Mouse (Mus musculus): ENCODE results near the gene Hcfc1r1. TPM values are rescaled to one million over a fixed set of nuclear protein-coding genes. Genes with fewer than 3 reads are reported as not detected.
A peak's percentile ranks its signal among the peaks of the same experiment; 100 is the strongest.

Gene Hcfc1r1
- polyA plus RNA-seq, 1 experiment from 2014 or later: 183 TPM

DNA sequence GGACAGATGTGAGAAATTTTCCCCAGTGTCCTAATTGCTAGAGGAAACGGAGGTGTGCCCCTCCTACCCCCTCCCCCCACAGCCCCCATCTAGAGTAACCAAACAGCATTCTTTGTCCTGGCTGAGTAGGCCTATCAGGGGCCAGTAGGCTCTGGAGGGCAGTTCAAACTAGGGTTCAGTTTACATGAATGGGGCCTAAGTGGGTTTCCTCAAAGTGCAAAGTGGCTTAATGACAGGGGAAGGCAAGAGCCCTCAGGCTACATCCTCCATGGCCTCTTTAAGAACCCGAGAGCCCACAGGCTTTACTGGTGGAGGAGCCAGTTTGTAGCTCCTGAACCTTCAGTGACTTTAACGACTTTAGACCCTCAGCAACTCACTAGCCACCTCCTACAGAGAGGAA, 22.4 kb downstream of the Hcfc1r1 start:
- DNase-seq (ENCODE audit: low spot score): no peak

DNA sequence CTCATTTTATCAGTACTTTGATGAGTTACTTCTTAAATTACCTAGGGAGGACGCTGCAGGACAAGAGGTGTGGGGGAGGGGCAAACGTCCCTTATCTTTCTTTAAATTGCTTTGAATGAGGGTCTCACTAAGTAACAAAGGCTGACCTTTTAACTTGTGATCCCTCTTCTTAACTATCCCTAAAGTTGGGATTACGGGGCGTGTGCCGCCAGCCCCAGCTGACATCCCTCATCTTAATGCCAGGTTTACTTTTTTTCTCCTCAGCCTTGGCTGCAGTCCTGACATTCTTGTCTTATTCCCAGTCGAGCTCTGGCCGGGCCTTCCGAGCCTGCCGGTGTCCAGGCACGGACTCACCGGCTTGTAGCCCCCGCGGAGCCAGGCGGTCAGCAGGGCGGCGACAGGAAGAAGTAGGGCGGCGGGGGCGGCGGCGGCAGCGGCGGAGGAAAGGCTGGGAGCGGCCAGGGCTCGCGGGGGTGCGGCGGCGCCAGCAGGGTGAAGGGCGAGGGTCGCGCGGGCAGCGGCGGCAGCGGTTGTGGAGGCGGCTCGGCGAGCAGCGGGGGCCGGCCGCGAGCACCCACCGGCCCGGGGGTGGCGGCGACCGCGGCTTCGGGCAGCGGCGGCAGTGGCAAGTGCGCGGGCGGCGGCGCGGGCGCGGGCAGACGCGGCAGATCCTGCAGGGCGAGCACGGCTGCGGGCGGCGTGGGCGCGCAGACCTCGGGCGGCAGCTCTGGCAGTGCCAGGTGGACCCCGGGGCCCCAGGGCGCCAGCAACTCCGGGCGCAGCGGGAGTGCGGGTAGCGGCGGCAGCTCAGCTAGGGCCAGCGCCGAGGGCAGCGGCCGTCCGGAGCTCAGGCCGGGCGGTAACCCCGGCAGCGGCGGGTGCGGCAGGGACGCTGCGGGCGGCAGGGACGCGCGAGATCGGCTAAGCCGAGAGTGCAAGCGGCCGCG, 26.0 kb downstream of the Hcfc1r1 start:
- Histone ChIP-seq H3K9me3 (ENCODE audit: control insufficient read depth, low read length) (no peaks in the 10 kb centered on the region), H3K27ac (replicated peaks) (no peak overlapping the region), H3K9ac (ENCODE audit: low read length) (peak overlapping the region; percentile 64), H3K36me3 (ENCODE audit: control insufficient read depth, insufficient read depth, low read length) (no peaks in the 10 kb centered on the region), H3K27me3 (ENCODE audit: control insufficient read depth, insufficient read depth, low read length) (no peaks in the 10 kb centered on the region), H3K4me3 (ENCODE audit: low read depth, low read length) (peak overlapping the region; percentile 63), H3K4me2 (replicated peaks; ENCODE audit: low read depth) (peak overlapping the region; percentile 100), H3K4me1 (replicated peaks; ENCODE audit: control insufficient read depth, insufficient read depth) (no peaks in the 10 kb centered on the region)
- DNase-seq (ENCODE audit: low spot score): peak; percentile 49
- TF ChIP-seq EP300 (optimal IDR thresholded peaks at IDR 0.05): no peak
- no peak for TF ChIP-seq CTCF (IDR thresholded peaks at IDR 0.05; ENCODE audit: low read depth)
- WGBS: 1% methylated on average over 58 of the region's 101 CpGs
- peak; percentile 48 for ATAC-seq (ENCODE audit: low FRiP score, low TSS enrichment)

More for the DNA sequence above, 22.4 kb downstream of the Hcfc1r1 start:
- no peak overlapping the region for H3K27ac ChIP-seq (replicated peaks)
- H3K27me3 ChIP-seq (ENCODE audit: control insufficient read depth, insufficient read depth, low read length): no peaks in the 10 kb centered on the region
- no peaks in the 10 kb centered on the region for H3K9me3 ChIP-seq (ENCODE audit: control insufficient read depth, low read length)
- ATAC-seq (ENCODE audit: low FRiP score, low TSS enrichment): no peak
- no peaks in the 10 kb centered on the region for H3K36me3 ChIP-seq (ENCODE audit: control insufficient read depth, insufficient read depth, low read length)
- WGBS: 27% methylated on average over 3 of the region's 3 CpGs
- no peaks in the 10 kb centered on the region for H3K4me1 ChIP-seq (replicated peaks; ENCODE audit: control insufficient read depth, insufficient read depth)
- no peak overlapping the region for H3K9ac ChIP-seq (ENCODE audit: low read length)
- no peak overlapping the region for H3K4me2 ChIP-seq (replicated peaks; ENCODE audit: low read depth)
- H3K4me3 ChIP-seq (ENCODE audit: low read depth, low read length): no peak overlapping the region
- TF ChIP-seq EP300 (optimal IDR thresholded peaks at IDR 0.05): no peak
- no peak for TF ChIP-seq CTCF (IDR thresholded peaks at IDR 0.05; ENCODE audit: low read depth)

DNA sequence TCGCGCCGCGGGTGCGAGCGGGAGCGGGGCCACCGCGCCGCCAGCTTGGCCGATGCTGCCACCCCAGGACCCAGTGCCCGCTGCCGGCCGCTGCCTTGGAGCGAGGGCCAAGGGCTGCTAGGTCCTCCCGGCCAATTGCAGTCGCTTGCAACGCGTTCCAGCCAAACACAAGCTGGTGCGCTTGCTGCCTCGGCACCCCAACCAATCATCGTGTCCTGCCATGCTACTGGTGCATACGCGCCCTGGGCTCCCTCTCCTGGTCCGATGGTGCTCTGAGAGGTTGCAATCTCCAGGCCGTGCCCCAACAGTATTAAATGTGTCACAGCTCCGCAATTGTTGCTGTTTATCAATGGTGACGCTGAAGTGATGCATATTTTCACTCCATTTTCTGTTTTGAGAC, 26.7 kb downstream of the Hcfc1r1 start:
- DNase-seq (ENCODE audit: low spot score): peak; percentile 92
- Histone ChIP-seq H3K9ac (ENCODE audit: low read length) (peak overlapping the region; percentile 64), H3K4me2 (replicated peaks; ENCODE audit: low read depth) (peak overlapping the region; percentile 100), H3K4me3 (ENCODE audit: low read depth, low read length) (peak overlapping the region; percentile 63), H3K27ac (replicated peaks) (no peak overlapping the region), H3K27me3 (ENCODE audit: control insufficient read depth, insufficient read depth, low read length) (no peaks in the 10 kb centered on the region), H3K4me1 (replicated peaks; ENCODE audit: control insufficient read depth, insufficient read depth) (no peaks in the 10 kb centered on the region), H3K36me3 (ENCODE audit: control insufficient read depth, insufficient read depth, low read length) (no peaks in the 10 kb centered on the region), H3K9me3 (ENCODE audit: control insufficient read depth, low read length) (no peaks in the 10 kb centered on the region)
- WGBS: under 1% methylated on average over 27 of the region's 28 CpGs
- peak; percentile 90 for TF ChIP-seq CTCF (IDR thresholded peaks at IDR 0.05; ENCODE audit: low read depth)
- TF ChIP-seq EP300 (optimal IDR thresholded peaks at IDR 0.05): no peak
- peak; percentile 98 for ATAC-seq (ENCODE audit: low FRiP score, low TSS enrichment)

DNA sequence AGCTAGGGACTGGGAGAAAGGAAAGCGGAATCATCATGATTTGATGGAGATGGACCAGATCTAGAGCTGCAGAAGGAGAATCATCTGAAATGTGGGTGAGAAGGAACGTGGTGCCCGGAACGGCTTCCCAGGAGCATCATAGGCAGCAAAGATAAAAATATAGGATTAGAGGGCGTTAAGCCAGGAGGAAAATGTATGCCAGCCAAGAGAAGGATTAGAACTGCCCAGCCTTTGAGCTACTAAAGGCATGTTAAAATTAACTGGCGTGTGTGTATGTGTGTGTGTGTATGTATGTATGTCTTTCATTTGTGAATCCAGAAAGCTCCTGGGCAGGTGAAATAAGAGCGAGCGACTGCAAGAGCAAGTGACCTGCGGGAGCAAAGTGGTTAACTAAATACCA, 29.9 kb downstream of the Hcfc1r1 start:
- Histone ChIP-seq H3K4me2 (replicated peaks; ENCODE audit: low read depth) (no peak overlapping the region), H3K27me3 (ENCODE audit: control insufficient read depth, insufficient read depth, low read length) (no peaks in the 10 kb centered on the region), H3K27ac (replicated peaks) (no peak overlapping the region), H3K4me1 (replicated peaks; ENCODE audit: control insufficient read depth, insufficient read depth) (no peaks in the 10 kb centered on the region), H3K4me3 (ENCODE audit: low read depth, low read length) (no peak overlapping the region), H3K9me3 (ENCODE audit: control insufficient read depth, low read length) (no peaks in the 10 kb centered on the region), H3K9ac (ENCODE audit: low read length) (no peak overlapping the region), H3K36me3 (ENCODE audit: control insufficient read depth, insufficient read depth, low read length) (no peaks in the 10 kb centered on the region)
- DNase-seq (ENCODE audit: low spot score) (no peak), ATAC-seq (ENCODE audit: low FRiP score, low TSS enrichment) (no peak)
- 83% methylated on average over 9 of the region's 9 CpGs for WGBS
- TF ChIP-seq EP300 (optimal IDR thresholded peaks at IDR 0.05) (no peak), CTCF (IDR thresholded peaks at IDR 0.05; ENCODE audit: low read depth) (no peak)

DNA sequence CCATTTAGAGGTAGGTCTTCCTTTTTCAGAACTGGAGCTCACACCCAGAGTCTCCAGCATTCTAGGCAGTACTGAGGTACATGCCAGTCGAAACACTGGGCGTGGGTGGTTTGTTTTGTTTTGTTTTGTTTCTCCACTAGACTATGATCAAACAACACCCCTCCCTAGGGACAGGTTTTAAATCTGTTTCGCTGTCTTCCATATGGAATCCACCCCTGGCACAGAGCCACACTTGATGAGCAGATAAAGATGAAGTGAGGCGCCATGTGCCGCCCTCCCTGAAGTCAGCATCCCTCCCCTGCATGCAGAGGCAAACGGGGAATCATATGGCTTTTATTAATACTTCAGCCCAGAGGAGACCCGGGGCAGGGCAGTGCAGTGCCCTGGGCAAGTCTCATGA, 31.3 kb downstream of the Hcfc1r1 start:
- TF ChIP-seq CTCF (IDR thresholded peaks at IDR 0.05; ENCODE audit: low read depth) (no peak), EP300 (optimal IDR thresholded peaks at IDR 0.05) (no peak)
- H3K4me1 ChIP-seq (replicated peaks; ENCODE audit: control insufficient read depth, insufficient read depth): no peaks in the 10 kb centered on the region
- no peak overlapping the region for H3K27ac ChIP-seq (replicated peaks)
- no peak overlapping the region for H3K9ac ChIP-seq (ENCODE audit: low read length)
- no peak overlapping the region for H3K4me3 ChIP-seq (ENCODE audit: low read depth, low read length)
- H3K36me3 ChIP-seq (ENCODE audit: control insufficient read depth, insufficient read depth, low read length): no peaks in the 10 kb centered on the region
- H3K27me3 ChIP-seq (ENCODE audit: control insufficient read depth, insufficient read depth, low read length): no peaks in the 10 kb centered on the region
- WGBS: 40% methylated on average over 7 of the region's 7 CpGs
- ATAC-seq (ENCODE audit: low FRiP score, low TSS enrichment): no peak
- no peak overlapping the region for H3K4me2 ChIP-seq (replicated peaks; ENCODE audit: low read depth)
- H3K9me3 ChIP-seq (ENCODE audit: control insufficient read depth, low read length): no peaks in the 10 kb centered on the region
- DNase-seq (ENCODE audit: low spot score): no peak

DNA sequence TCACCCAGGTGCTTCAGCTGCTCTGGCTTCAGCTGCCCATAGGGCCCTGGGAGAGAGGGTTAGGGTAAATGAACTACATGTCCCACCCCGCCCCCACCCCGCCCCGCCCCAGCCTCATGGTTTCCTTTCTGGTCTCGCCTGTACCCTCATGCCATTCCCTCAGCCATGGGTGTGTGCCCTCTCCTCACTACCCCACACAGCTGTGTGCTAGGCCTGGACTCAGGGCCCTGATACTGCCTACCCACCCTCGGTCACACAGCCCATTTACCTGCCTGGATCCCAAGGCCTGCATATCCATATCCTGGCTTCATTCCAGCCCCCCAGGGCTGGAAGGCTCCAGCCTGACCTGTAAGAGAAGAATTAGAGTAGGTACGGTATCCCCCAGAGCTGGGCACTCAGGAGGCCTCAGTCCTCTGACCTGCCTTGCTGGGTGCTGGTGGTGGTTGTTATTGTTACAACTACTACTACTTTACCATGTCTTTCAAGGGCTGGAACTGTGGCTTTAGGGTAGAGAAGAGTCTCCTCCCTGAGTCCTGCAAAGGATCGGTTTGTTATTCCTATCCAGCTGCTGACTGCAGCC, 32.2 kb downstream of the Hcfc1r1 start:
- H3K27ac ChIP-seq (replicated peaks): no peak overlapping the region
- no peaks in the 10 kb centered on the region for H3K9me3 ChIP-seq (ENCODE audit: control insufficient read depth, low read length)
- WGBS: 75% methylated on average over 7 of the region's 7 CpGs
- H3K4me1 ChIP-seq (replicated peaks; ENCODE audit: control insufficient read depth, insufficient read depth): no peaks in the 10 kb centered on the region
- DNase-seq (ENCODE audit: low spot score) (no peak), ATAC-seq (ENCODE audit: low FRiP score, low TSS enrichment) (no peak; the same call in 1 of the 2 replicates)
- no peaks in the 10 kb centered on the region for H3K36me3 ChIP-seq (ENCODE audit: control insufficient read depth, insufficient read depth, low read length)
- no peaks in the 10 kb centered on the region for H3K27me3 ChIP-seq (ENCODE audit: control insufficient read depth, insufficient read depth, low read length)
- H3K4me3 ChIP-seq (ENCODE audit: low read depth, low read length): no peak overlapping the region
- no peak overlapping the region for H3K4me2 ChIP-seq (replicated peaks; ENCODE audit: low read depth)
- TF ChIP-seq CTCF (IDR thresholded peaks at IDR 0.05; ENCODE audit: low read depth) (no peak), EP300 (optimal IDR thresholded peaks at IDR 0.05) (no peak)
- no peak overlapping the region for H3K9ac ChIP-seq (ENCODE audit: low read length)

Data from stomach, postnatal 0 days (tissue).